Mouse (Mus musculus): ENCODE measurements around the gene Kiss1. TPM values are rescaled to one million over a fixed set of nuclear protein-coding genes. Genes with fewer than 3 reads are reported as not detected.

The Kiss1 gene
- polyA plus RNA-seq, 1 experiment: not detected

GRCm38 (mm10) chr1:133309652-133310267 lies 11.9 kb upstream of the Kiss1 start, which contains the start of gene Golt1a:
Gene Golt1a, plus strand, starts transcription at chr1:133309800.
- TF ChIP-seq MYOD1 (IDR thresholded peaks at IDR 0.05; ENCODE audit: control insufficient read depth, insufficient read length, low read depth): no peak
- no peak for TF ChIP-seq USF1 (IDR thresholded peaks at IDR 0.05; ENCODE audit: low read depth)
- no peak for TF ChIP-seq MYOG (IDR thresholded peaks at IDR 0.05; ENCODE audit: control insufficient read depth, extremely low read depth, insufficient read length)
- TF ChIP-seq CEBPB (IDR thresholded peaks at IDR 0.05; ENCODE audit: low read depth): no peak
- no peak for TF ChIP-seq CTCF (IDR thresholded peaks at IDR 0.05; ENCODE audit: control insufficient read depth, insufficient read depth, insufficient read length)
- TF ChIP-seq MAX (IDR thresholded peaks at IDR 0.05): no peak
- TF ChIP-seq FOSL1 (IDR thresholded peaks at IDR 0.05; ENCODE audit: insufficient read depth, low read length, poor library complexity, severe bottlenecking): no peak
- Histone ChIP-seq H3K79me3 (ENCODE audit: low read depth) (no peaks in the 10 kb centered on the region), H3K36me3 (ENCODE audit: control insufficient read depth, insufficient read depth) (no peaks in the 10 kb centered on the region), H3K79me2 (ENCODE audit: control insufficient read depth, insufficient read depth) (no peaks in the 10 kb centered on the region), H3K27me3 (ENCODE audit: control insufficient read depth, insufficient read depth, insufficient read length) (peaks cover 38% of the 10 kb centered on the region), H3ac (ENCODE audit: control insufficient read depth, insufficient read length, low read depth) (no peak within 1 kb of the TSS), H3K4me3 (ENCODE audit: insufficient read depth, poor library complexity, severe bottlenecking) (no peak within 1 kb of the TSS)

- Histone ChIP-seq H3K27me3 (ENCODE audit: control insufficient read depth, insufficient read depth, insufficient read length) (peaks cover 38% of the 10 kb centered on the region), H3ac (ENCODE audit: control insufficient read depth, insufficient read length, low read depth) (no peak overlapping the region), H3K4me3 (ENCODE audit: insufficient read depth, poor library complexity, severe bottlenecking) (no peak overlapping the region), H3K79me3 (ENCODE audit: low read depth) (no peaks in the 10 kb centered on the region), H3K36me3 (ENCODE audit: control insufficient read depth, insufficient read depth) (no peaks in the 10 kb centered on the region), H3K79me2 (ENCODE audit: control insufficient read depth, insufficient read depth) (no peaks in the 10 kb centered on the region)
- TF ChIP-seq MYOD1 (IDR thresholded peaks at IDR 0.05; ENCODE audit: control insufficient read depth, insufficient read length, low read depth): no peak
- no peak for TF ChIP-seq CEBPB (IDR thresholded peaks at IDR 0.05; ENCODE audit: low read depth)
- no peak for TF ChIP-seq MAX (IDR thresholded peaks at IDR 0.05)
- no peak for TF ChIP-seq USF1 (IDR thresholded peaks at IDR 0.05; ENCODE audit: low read depth)
- TF ChIP-seq CTCF (IDR thresholded peaks at IDR 0.05; ENCODE audit: control insufficient read depth, insufficient read depth, insufficient read length): no peak
- no peak for TF ChIP-seq MYOG (IDR thresholded peaks at IDR 0.05; ENCODE audit: control insufficient read depth, extremely low read depth, insufficient read length)
- TF ChIP-seq FOSL1 (IDR thresholded peaks at IDR 0.05; ENCODE audit: insufficient read depth, low read length, poor library complexity, severe bottlenecking): no peak
These were observed 10.4 kb upstream of the Kiss1 start for GRCm38 (mm10) chr1:133311240-133311639.

DNA sequence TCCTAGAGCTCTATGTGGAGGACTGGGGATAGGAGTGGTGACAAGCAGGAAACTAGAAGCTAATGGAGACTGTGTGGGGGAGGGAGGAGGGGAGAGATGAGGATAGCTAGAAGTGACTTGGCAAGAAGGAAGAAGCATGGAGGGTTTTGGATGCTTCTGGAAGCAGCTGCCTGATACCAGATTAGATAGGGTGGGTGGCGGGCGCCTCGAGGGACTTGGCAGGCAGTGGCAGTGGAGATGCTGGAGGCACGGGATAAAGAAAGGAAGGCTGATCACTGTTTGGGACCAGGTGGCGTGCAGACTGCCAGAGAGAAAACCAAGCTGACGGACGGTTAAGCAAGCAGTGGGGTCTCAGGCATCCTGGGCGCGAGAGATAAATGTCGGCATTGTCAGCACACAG lies 9.7 kb upstream of the Kiss1 start:
- Histone ChIP-seq H3K27me3 (ENCODE audit: control insufficient read depth, insufficient read depth, insufficient read length) (peaks cover 38% of the 10 kb centered on the region), H3K4me3 (ENCODE audit: insufficient read depth, poor library complexity, severe bottlenecking) (no peak overlapping the region), H3K79me3 (ENCODE audit: low read depth) (no peaks in the 10 kb centered on the region), H3ac (ENCODE audit: control insufficient read depth, insufficient read length, low read depth) (no peak overlapping the region), H3K79me2 (ENCODE audit: control insufficient read depth, insufficient read depth) (no peaks in the 10 kb centered on the region), H3K36me3 (ENCODE audit: control insufficient read depth, insufficient read depth) (no peaks in the 10 kb centered on the region)
- TF ChIP-seq CTCF (IDR thresholded peaks at IDR 0.05; ENCODE audit: control insufficient read depth, insufficient read depth, insufficient read length): no peak
- no peak for TF ChIP-seq MAX (IDR thresholded peaks at IDR 0.05)
- no peak for TF ChIP-seq FOSL1 (IDR thresholded peaks at IDR 0.05; ENCODE audit: insufficient read depth, low read length, poor library complexity, severe bottlenecking)
- no peak for TF ChIP-seq MYOG (IDR thresholded peaks at IDR 0.05; ENCODE audit: control insufficient read depth, extremely low read depth, insufficient read length)
- no peak for TF ChIP-seq USF1 (IDR thresholded peaks at IDR 0.05; ENCODE audit: low read depth)
- no peak for TF ChIP-seq MYOD1 (IDR thresholded peaks at IDR 0.05; ENCODE audit: control insufficient read depth, insufficient read length, low read depth)
- TF ChIP-seq CEBPB (IDR thresholded peaks at IDR 0.05; ENCODE audit: low read depth): no peak

DNA sequence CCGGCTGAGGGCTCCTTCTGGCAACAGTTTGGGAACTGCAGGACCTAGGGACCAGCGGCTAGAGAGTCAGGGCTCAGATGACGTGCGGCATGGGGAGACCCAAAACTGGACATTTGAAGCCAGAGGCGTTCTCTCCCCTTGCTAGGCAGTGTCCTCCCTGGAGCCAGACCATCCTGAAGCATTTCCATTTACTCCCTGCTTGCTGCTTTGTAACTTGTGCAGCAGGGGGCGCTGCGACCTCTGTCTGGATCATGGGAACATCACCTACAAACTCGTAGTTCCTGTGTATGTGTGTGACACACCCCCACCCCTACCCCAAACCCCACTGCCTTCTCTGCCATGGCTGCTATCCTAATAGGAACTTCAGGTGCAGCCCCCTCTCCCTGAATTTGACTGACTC lies 7.3 kb upstream of the Kiss1 start:
- TF ChIP-seq CTCF (IDR thresholded peaks at IDR 0.05; ENCODE audit: control insufficient read depth, insufficient read depth, insufficient read length): peak; percentile 22
- TF ChIP-seq MYOG (IDR thresholded peaks at IDR 0.05; ENCODE audit: control insufficient read depth, extremely low read depth, insufficient read length): no peak
- Histone ChIP-seq H3K79me2 (ENCODE audit: control insufficient read depth, insufficient read depth) (no peaks in the 10 kb centered on the region), H3ac (ENCODE audit: control insufficient read depth, insufficient read length, low read depth) (no peak overlapping the region)

DNA sequence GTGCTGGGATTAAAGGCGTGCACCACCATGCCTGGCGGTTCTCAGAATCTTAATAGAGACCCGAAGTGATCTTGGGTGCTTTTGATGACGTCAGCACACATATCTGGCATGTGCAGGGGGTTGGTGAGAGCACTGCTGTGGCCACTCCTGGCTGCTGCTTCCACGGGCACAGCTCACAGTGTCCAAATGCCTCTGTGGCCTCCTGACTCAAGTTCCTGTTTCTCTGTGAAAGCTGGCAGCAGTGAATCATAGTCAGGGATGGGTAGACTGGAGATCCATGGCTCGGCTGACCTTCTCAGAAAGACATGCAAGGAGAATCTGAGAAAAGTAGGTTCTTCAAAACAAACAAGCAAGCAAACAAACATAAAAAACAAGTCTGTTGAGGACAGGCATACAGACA lies 5.9 kb upstream of the Kiss1 start:
- H3K79me3 ChIP-seq (ENCODE audit: low read depth): no peaks in the 10 kb centered on the region
- no peaks in the 10 kb centered on the region for H3K79me2 ChIP-seq (ENCODE audit: control insufficient read depth, insufficient read depth)
- no peak overlapping the region for H3ac ChIP-seq (ENCODE audit: control insufficient read depth, insufficient read length, low read depth)
- no peaks in the 10 kb centered on the region for H3K36me3 ChIP-seq (ENCODE audit: control insufficient read depth, insufficient read depth)
- no peak overlapping the region for H3K4me3 ChIP-seq (ENCODE audit: insufficient read depth, poor library complexity, severe bottlenecking)
- H3K27me3 ChIP-seq (ENCODE audit: control insufficient read depth, insufficient read depth, insufficient read length): peaks cover 18% of the 10 kb centered on the region
- TF ChIP-seq MYOG (IDR thresholded peaks at IDR 0.05; ENCODE audit: control insufficient read depth, extremely low read depth, insufficient read length) (no peak), CTCF (IDR thresholded peaks at IDR 0.05; ENCODE audit: control insufficient read depth, insufficient read depth, insufficient read length) (no peak), FOSL1 (IDR thresholded peaks at IDR 0.05; ENCODE audit: insufficient read depth, low read length, poor library complexity, severe bottlenecking) (no peak), MYOD1 (IDR thresholded peaks at IDR 0.05; ENCODE audit: control insufficient read depth, insufficient read length, low read depth) (no peak), USF1 (IDR thresholded peaks at IDR 0.05; ENCODE audit: low read depth) (no peak), CEBPB (IDR thresholded peaks at IDR 0.05; ENCODE audit: low read depth) (no peak), MAX (IDR thresholded peaks at IDR 0.05) (no peak)

More for the DNA sequence above, 7.3 kb upstream of the Kiss1 start:
- H3K4me3 ChIP-seq (ENCODE audit: insufficient read depth, poor library complexity, severe bottlenecking): no peak overlapping the region
- no peaks in the 10 kb centered on the region for H3K79me3 ChIP-seq (ENCODE audit: low read depth)
- peaks cover 32% of the 10 kb centered on the region for H3K27me3 ChIP-seq (ENCODE audit: control insufficient read depth, insufficient read depth, insufficient read length)
- H3K36me3 ChIP-seq (ENCODE audit: control insufficient read depth, insufficient read depth): no peaks in the 10 kb centered on the region

- Histone ChIP-seq H3K36me3 (ENCODE audit: control insufficient read depth, insufficient read depth) (no peaks in the 10 kb centered on the region), H3K79me3 (ENCODE audit: low read depth) (no peaks in the 10 kb centered on the region), H3K27me3 (ENCODE audit: control insufficient read depth, insufficient read depth, insufficient read length) (peaks cover 11% of the 10 kb centered on the region), H3K79me2 (ENCODE audit: control insufficient read depth, insufficient read depth) (no peaks in the 10 kb centered on the region), H3K4me3 (ENCODE audit: insufficient read depth, poor library complexity, severe bottlenecking) (no peak overlapping the region), H3ac (ENCODE audit: control insufficient read depth, insufficient read length, low read depth) (no peak overlapping the region)
- no peak for TF ChIP-seq CEBPB (IDR thresholded peaks at IDR 0.05; ENCODE audit: low read depth)
- TF ChIP-seq USF1 (IDR thresholded peaks at IDR 0.05; ENCODE audit: low read depth): no peak
- no peak for TF ChIP-seq CTCF (IDR thresholded peaks at IDR 0.05; ENCODE audit: control insufficient read depth, insufficient read depth, insufficient read length)
- no peak for TF ChIP-seq MYOG (IDR thresholded peaks at IDR 0.05; ENCODE audit: control insufficient read depth, extremely low read depth, insufficient read length)
- TF ChIP-seq MYOD1 (IDR thresholded peaks at IDR 0.05; ENCODE audit: control insufficient read depth, insufficient read length, low read depth): no peak
- no peak for TF ChIP-seq FOSL1 (IDR thresholded peaks at IDR 0.05; ENCODE audit: insufficient read depth, low read length, poor library complexity, severe bottlenecking)
- no peak for TF ChIP-seq MAX (IDR thresholded peaks at IDR 0.05)
These were observed 5.1 kb upstream of the Kiss1 start for GRCm38 (mm10) chr1:133316577-133316976.

All from C2C12 (cell line).